Mouse (Mus musculus) MEL (cell line): ENCODE data around the gene Fblim1.

Source experiments
- CTCF ChIP-seq, 3 experiments: IDR thresholded peaks in 2 of 3; conservative IDR thresholded peaks in 1 of 3; 2 replicates each; pipeline ENCODE4 v1.5.1; 2011 to 2012; ENCODE audit warnings: low read length in 3 of 3, low read depth in 2 of 3, mild to moderate bottlenecking in 2 of 3, improper control_type of control experiment in 1 of 3, inconsistent platforms in 1 of 3, mixed read lengths in 1 of 3, moderate library complexity in 1 of 3; ENCODE audit not compliant: control insufficient read depth in 1 of 3, insufficient read depth in 1 of 3, poor library complexity in 1 of 3, severe bottlenecking in 1 of 3
- EP300 ChIP-seq, 2 experiments: IDR thresholded peaks; 2 replicates each; pipeline ENCODE4 v1.6.1; 2011; ENCODE audit warnings: improper control_type of control experiment in 2 of 2, low read length in 2 of 2, low read depth in 1 of 2, mild to moderate bottlenecking in 1 of 2
- ETS1 ChIP-seq: IDR thresholded peaks from 2 replicates; pipeline ENCODE4 v1.6.1; 2012; ENCODE audit warnings: low read depth, mild to moderate bottlenecking, inconsistent platforms, low read length, improper control_type of control experiment, moderate library complexity
- HCFC1 ChIP-seq: IDR thresholded peaks from 2 replicates; pipeline ENCODE4 v1.6.1; 2012; ENCODE audit warnings: low read depth, mild to moderate bottlenecking, inconsistent platforms, low read length, improper control_type of control experiment, moderate library complexity
- MAX ChIP-seq: IDR thresholded peaks from 2 replicates; pipeline ENCODE4 v1.6.1; 2011; ENCODE audit warnings: low read length, improper control_type of control experiment
- POLR2AphosphoS2 ChIP-seq: IDR thresholded peaks from 2 replicates; pipeline ENCODE4 v1.6.1; 2011; ENCODE audit warnings: low read length, improper control_type of control experiment

- TF ChIP-seq CTCF (IDR thresholded peaks at IDR 0.05 in 2 of 3, conservative IDR thresholded peaks at IDR 0.05 in 1 of 3; ENCODE audit: control insufficient read depth in 1 of 3, insufficient read depth in 1 of 3, low read depth in 2 of 3, low read length in 3 of 3, poor library complexity in 1 of 3, severe bottlenecking in 1 of 3) = no peak
- no peak for TF ChIP-seq HCFC1
- no peak for TF ChIP-seq EP300 (IDR thresholded peaks at IDR 0.05; ENCODE audit: low read depth in 1 of 2, low read length in 2 of 2)
- no peak for TF ChIP-seq POLR2AphosphoS2
- TF ChIP-seq ETS1 = no peak
- TF ChIP-seq MAX = no peak
Measured at GRCm38 (mm10) chr4:141627502-141627901, 21.6 kb upstream of the Fblim1 start.
